Mouse (Mus musculus): ENCODE data around the gene Cd24a. TPM values are rescaled to one million over a fixed set of nuclear protein-coding genes. Genes with fewer than 3 reads are reported as not detected.

The Cd24a gene
- polyA plus RNA-seq, 1 experiment from 2014 or later = 448 TPM

GRCm38 (mm10) chr10:43619059-43619531 is 41.0 kb downstream of the Cd24a start:
- peaks cover 11% of the 10 kb centered on the region for H3K4me1 ChIP-seq (replicated peaks)
- no peaks in the 10 kb centered on the region for H3K36me3 ChIP-seq
- 3% methylated on average over 6 of the region's 6 CpGs for WGBS
- H3K4me3 ChIP-seq = no peak overlapping the region
- H3K27me3 ChIP-seq (ENCODE audit: insufficient read depth, poor library complexity, severe bottlenecking) = no peaks in the 10 kb centered on the region
- H3K9me3 ChIP-seq = no peaks in the 10 kb centered on the region
- peak; percentile 16 for DNase-seq (ENCODE audit: low spot score)
- peak overlapping the region; percentile 78 for H3K27ac ChIP-seq

GRCm38 (mm10) chr10:43619939-43620338 is 41.9 kb downstream of the Cd24a start:
- 79% methylated on average over 2 of the region's 2 CpGs for WGBS

DNA sequence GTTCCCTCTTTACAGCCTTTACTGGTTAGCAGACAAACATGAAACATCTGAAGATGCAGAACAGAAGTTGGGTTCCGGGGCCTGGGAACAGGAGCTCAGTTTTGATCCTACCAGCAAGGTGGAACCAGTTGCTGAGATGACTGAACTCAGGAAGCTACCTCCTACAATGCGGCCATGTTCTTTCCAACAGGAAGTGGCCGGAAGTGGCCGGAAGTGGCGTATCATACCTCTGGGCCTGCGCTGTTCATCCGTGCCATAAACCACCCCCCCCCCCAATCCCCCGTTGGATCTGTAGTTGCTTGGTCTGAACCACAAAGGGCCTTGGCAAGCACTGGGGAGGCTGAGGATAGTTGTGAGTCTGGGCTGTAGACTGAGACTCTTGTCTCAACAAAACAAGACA is 45.4 kb downstream of the Cd24a start:
- H3K36me3 ChIP-seq = no peaks in the 10 kb centered on the region
- DNase-seq (ENCODE audit: low spot score) = no peak
- H3K9me3 ChIP-seq = no peaks in the 10 kb centered on the region
- H3K27me3 ChIP-seq (ENCODE audit: insufficient read depth, poor library complexity, severe bottlenecking) = no peaks in the 10 kb centered on the region
- H3K4me3 ChIP-seq = no peak overlapping the region
- 96% methylated on average over 8 of the region's 8 CpGs for WGBS
- H3K4me1 ChIP-seq (replicated peaks) = peaks cover 11% of the 10 kb centered on the region
- no peak overlapping the region for H3K27ac ChIP-seq

More at GRCm38 (mm10) chr10:43619939-43620338, 41.9 kb downstream of the Cd24a start:
- Histone ChIP-seq H3K4me3 (no peak overlapping the region), H3K27me3 (ENCODE audit: insufficient read depth, poor library complexity, severe bottlenecking) (no peaks in the 10 kb centered on the region), H3K4me1 (replicated peaks) (peaks cover 11% of the 10 kb centered on the region), H3K9me3 (no peaks in the 10 kb centered on the region), H3K36me3 (no peaks in the 10 kb centered on the region), H3K27ac (no peak overlapping the region)
- no peak for DNase-seq (ENCODE audit: low spot score)

DNA sequence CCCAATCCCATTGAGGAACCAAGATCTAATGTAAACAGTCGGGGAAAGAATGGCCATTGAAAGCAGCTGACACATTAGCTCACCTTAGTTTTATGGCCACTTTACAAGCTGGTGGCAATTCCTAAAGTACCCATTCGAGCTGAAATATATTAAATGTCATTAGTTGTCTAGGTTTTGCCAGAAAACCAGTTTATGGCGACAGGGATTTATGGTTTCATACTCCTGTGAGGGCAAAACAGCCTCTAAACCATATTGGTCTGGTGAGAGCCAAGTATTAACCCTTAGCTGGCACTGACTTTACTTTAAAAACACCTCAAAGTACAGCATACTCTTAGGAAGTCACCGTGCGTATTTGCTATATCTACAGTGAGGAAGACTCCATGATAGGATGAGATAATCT is 46.3 kb downstream of the Cd24a start:
- Histone ChIP-seq H3K27ac (no peak overlapping the region), H3K4me3 (no peak overlapping the region), H3K9me3 (no peaks in the 10 kb centered on the region), H3K27me3 (ENCODE audit: insufficient read depth, poor library complexity, severe bottlenecking) (no peaks in the 10 kb centered on the region), H3K36me3 (no peaks in the 10 kb centered on the region), H3K4me1 (replicated peaks) (peaks cover 2% of the 10 kb centered on the region)
- DNase-seq (ENCODE audit: low spot score) = no peak
- WGBS = 86% methylated on average over 5 of the region's 5 CpGs

DNA sequence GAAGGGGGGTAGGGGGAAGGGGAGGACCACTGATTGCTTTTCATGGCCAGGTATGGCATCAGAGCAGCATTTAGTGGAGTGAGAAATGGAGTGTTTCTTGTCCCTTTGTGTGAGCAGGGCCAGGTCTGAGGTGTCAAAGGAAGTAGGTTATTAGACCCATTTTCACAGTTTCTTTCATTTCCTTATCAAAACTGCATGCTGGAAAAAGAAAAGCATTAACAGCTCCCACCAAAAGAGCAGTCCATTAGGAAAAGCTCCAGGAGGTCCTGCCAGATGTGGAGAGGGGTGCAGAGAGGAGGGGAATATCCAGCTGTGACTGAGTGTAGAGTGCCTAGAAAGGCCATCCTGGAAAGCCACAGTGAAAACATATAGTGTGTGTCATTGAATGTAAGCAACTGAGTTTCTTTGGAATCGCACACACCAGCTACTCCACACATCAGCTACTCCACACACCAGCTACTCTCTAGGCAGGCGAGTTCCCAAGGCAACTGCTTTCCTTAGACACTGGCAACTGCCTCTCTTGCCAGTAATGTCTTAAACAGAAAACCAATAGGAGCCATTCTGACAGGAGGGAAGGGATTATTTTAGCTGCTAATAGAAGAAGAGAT is 46.8 kb downstream of the Cd24a start:
- no peaks in the 10 kb centered on the region for H3K4me1 ChIP-seq (replicated peaks)
- H3K36me3 ChIP-seq = no peaks in the 10 kb centered on the region
- no peak for DNase-seq (ENCODE audit: low spot score)
- H3K9me3 ChIP-seq = no peaks in the 10 kb centered on the region
- no peak overlapping the region for H3K27ac ChIP-seq
- 62% methylated on average over 2 of the region's 2 CpGs for WGBS
- no peaks in the 10 kb centered on the region for H3K27me3 ChIP-seq (ENCODE audit: insufficient read depth, poor library complexity, severe bottlenecking)
- H3K4me3 ChIP-seq = no peak overlapping the region

DNA sequence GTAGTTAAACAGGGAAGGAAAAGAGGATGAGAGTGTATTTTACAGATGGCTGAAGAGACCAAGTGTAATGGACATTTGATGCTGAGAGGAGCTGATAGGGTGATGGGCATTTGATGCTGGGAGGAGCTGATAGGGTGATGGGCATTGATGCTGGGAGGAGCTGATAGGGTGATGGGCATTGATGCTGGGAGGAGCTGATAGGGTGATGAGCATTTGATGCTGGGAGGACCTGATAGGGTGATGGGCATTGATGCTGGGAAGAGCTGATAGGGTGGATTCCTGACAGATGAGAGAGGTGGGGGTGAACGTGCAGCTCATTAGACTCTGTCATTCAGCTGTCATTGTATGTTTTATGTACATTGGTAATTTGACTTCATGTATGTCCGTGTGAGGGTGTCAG is 47.5 kb downstream of the Cd24a start:
- H3K36me3 ChIP-seq = no peaks in the 10 kb centered on the region
- no peaks in the 10 kb centered on the region for H3K9me3 ChIP-seq
- WGBS = 81% methylated on average over 2 of the region's 2 CpGs
- no peaks in the 10 kb centered on the region for H3K27me3 ChIP-seq (ENCODE audit: insufficient read depth, poor library complexity, severe bottlenecking)
- no peak overlapping the region for H3K4me3 ChIP-seq
- no peak overlapping the region for H3K27ac ChIP-seq
- H3K4me1 ChIP-seq (replicated peaks) = no peaks in the 10 kb centered on the region
- no peak for DNase-seq (ENCODE audit: low spot score)

DNA sequence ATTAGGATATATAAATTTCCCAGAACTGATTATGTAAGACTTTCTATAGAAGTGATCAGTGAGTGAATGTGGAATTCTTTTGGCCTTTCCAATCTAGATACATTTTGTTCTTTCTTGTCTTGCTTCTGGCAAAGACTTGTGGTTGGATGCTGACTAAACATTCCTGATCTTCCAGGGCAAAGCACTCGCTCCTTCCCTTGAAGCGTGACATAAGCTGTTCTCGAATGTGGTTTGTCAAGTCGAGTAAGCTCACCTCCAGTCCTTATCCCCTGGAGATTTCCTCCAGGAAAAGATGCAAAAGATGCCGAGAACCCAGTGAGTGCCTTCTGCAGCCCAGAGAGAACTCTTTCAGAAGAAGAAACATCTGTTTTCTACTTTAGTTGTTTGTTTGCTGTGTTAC is 51.1 kb downstream of the Cd24a start:
- H3K36me3 ChIP-seq = no peaks in the 10 kb centered on the region
- H3K4me3 ChIP-seq = no peak overlapping the region
- 78% methylated on average over 5 of the region's 5 CpGs for WGBS
- DNase-seq (ENCODE audit: low spot score) = no peak
- H3K27me3 ChIP-seq (ENCODE audit: insufficient read depth, poor library complexity, severe bottlenecking) = no peaks in the 10 kb centered on the region
- H3K4me1 ChIP-seq (replicated peaks) = peaks cover 7% of the 10 kb centered on the region; the same call in 1 of the 2 replicates
- no peaks in the 10 kb centered on the region for H3K9me3 ChIP-seq
- H3K27ac ChIP-seq = no peak overlapping the region

GRCm38 (mm10) chr10:43629857-43630256 is 51.8 kb downstream of the Cd24a start:
- no peaks in the 10 kb centered on the region for H3K27me3 ChIP-seq (ENCODE audit: insufficient read depth, poor library complexity, severe bottlenecking)
- peaks cover 7% of the 10 kb centered on the region; the same call in 1 of the 2 replicates for H3K4me1 ChIP-seq (replicated peaks)
- H3K4me3 ChIP-seq = no peak overlapping the region
- no peaks in the 10 kb centered on the region for H3K36me3 ChIP-seq
- no peak for DNase-seq (ENCODE audit: low spot score)
- H3K9me3 ChIP-seq = no peaks in the 10 kb centered on the region
- H3K27ac ChIP-seq = no peak overlapping the region

- Histone ChIP-seq H3K9me3 (no peaks in the 10 kb centered on the region), H3K36me3 (no peaks in the 10 kb centered on the region), H3K27ac (no peak overlapping the region), H3K4me3 (no peak overlapping the region), H3K27me3 (ENCODE audit: insufficient read depth, poor library complexity, severe bottlenecking) (no peaks in the 10 kb centered on the region), H3K4me1 (replicated peaks) (peaks cover 7% of the 10 kb centered on the region; the same call in 1 of the 2 replicates)
- 91% methylated on average over 4 of the region's 4 CpGs for WGBS
- DNase-seq (ENCODE audit: low spot score) = no peak
Measured at GRCm38 (mm10) chr10:43630634-43631033, 52.5 kb downstream of the Cd24a start.

- H3K4me1 ChIP-seq (replicated peaks) = peaks cover 7% of the 10 kb centered on the region; the same call in 1 of the 2 replicates
- no peaks in the 10 kb centered on the region for H3K27me3 ChIP-seq (ENCODE audit: insufficient read depth, poor library complexity, severe bottlenecking)
- no peaks in the 10 kb centered on the region for H3K9me3 ChIP-seq
- no peak for DNase-seq (ENCODE audit: low spot score)
- no peak overlapping the region for H3K4me3 ChIP-seq
- H3K27ac ChIP-seq = no peak overlapping the region
- H3K36me3 ChIP-seq = no peaks in the 10 kb centered on the region
Measured at GRCm38 (mm10) chr10:43631049-43631448, 53.0 kb downstream of the Cd24a start.

GRCm38 (mm10) chr10:43631639-43632354 is 53.7 kb downstream of the Cd24a start:
- H3K9me3 ChIP-seq = no peaks in the 10 kb centered on the region
- no peak overlapping the region for H3K4me3 ChIP-seq
- H3K36me3 ChIP-seq = no peaks in the 10 kb centered on the region
- WGBS = 77% methylated on average over 2 of the region's 2 CpGs
- H3K27me3 ChIP-seq (ENCODE audit: insufficient read depth, poor library complexity, severe bottlenecking) = no peaks in the 10 kb centered on the region
- peaks cover 7% of the 10 kb centered on the region; the same call in 1 of the 2 replicates for H3K4me1 ChIP-seq (replicated peaks)
- no peak for DNase-seq (ENCODE audit: low spot score)
- H3K27ac ChIP-seq = no peak overlapping the region

- Histone ChIP-seq H3K9me3 (no peaks in the 10 kb centered on the region), H3K27me3 (ENCODE audit: insufficient read depth, poor library complexity, severe bottlenecking) (no peaks in the 10 kb centered on the region), H3K4me1 (replicated peaks) (peaks cover 7% of the 10 kb centered on the region; the same call in 1 of the 2 replicates), H3K27ac (no peak overlapping the region), H3K4me3 (no peak overlapping the region), H3K36me3 (no peaks in the 10 kb centered on the region)
- DNase-seq (ENCODE audit: low spot score) = no peak
- WGBS = 91% methylated on average over 4 of the region's 4 CpGs
Measured at GRCm38 (mm10) chr10:43633117-43633516, 55.0 kb downstream of the Cd24a start.

All from hindbrain, embryonic 10.5 days (tissue).